Mouse (Mus musculus) liver, postnatal 0 days (tissue): Measurements from ENCODE around the gene Atp4a.

Experiments used
- CTCF ChIP-seq: sonication (generic); IDR thresholded peaks from 2 replicates; pipeline ENCODE4 v1.5.1; 2016; ENCODE audit warnings: antibody characterized with exemption, low read depth
- EP300 ChIP-seq: IDR thresholded peaks from 2 replicates; pipeline ENCODE4 v1.6.1; 2016; ENCODE audit warnings: antibody characterized with exemption, low read depth, mild to moderate bottlenecking

DNA sequence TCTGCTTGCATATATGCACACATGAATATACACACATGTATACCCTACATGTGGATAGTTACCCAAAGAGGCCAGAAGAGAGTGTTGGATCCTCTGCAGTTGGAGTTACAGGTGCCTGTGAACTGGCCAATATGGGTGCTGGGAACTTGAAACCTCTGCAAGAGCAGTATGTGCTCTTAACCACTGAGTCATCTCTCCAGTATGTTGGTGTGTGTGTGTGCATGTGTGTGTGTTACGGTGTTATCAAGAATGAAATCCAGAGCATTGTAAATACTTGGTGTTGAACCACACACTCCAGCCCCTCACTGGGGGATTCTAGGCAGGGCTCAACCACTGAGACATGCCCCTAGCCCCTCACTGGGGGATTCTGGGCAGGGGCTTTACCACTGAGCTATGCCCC, 4.6 kb upstream of the Atp4a start:
- no peak for TF ChIP-seq CTCF
- no peak for TF ChIP-seq EP300
